Mouse (Mus musculus) cerebellum, postnatal 36 days (tissue): ENCODE data around the gene Ccnl2.

Source experiments
- DNase-seq, 2 experiments: peaks; one replicate each; pipeline ENCODE4 v3.0.0; 2021 to 2022; ENCODE audit warnings: mixed read lengths in 2 of 2

The Ccnl2 gene

DNA sequence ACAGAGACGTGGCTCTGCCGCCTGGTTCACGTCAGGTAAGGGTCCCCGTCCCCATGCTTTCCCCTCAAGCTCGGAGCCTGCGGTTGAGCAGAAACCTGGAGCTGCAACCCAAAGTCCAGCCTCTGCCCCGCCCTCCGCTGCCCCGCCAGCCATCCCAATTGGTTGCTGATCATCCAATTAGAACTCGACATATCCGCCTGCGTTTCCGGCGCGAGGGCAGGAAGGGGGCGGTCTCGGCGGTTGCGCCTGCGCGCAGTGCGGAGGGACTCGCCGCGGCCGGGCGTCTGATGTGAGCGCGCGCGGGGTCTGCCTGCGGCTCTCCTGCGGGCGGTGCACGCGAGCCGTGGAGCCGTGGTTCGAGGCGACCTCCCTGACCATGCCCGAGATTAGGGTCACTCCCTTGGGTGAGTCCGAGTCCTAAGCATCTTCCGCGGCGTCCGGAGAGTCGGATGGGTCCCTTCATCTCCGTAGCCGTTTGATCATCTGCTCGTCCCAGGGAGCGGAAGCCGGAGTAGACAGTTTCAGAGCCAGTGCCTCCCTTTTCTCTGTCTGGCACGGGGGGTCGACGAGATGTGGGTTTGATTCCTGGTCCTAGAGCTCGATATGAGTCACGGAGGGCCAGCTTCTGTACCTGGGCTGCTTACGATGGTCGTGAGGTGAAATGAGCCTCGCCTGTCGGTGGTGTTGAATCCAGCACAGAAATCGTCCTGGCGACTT lies 57.2 kb downstream of the Ccnl2 start, which contains the start of the genes Cptp and Ints11:
TSS of gene Cptp (minus strand) at position 124 of the 717 bp plus-strand sequence.
TSS of gene Ints11 (plus strand) at position 230 of the 717 bp plus-strand sequence.
- peak; percentile 95 to 96 for DNase-seq

DNA sequence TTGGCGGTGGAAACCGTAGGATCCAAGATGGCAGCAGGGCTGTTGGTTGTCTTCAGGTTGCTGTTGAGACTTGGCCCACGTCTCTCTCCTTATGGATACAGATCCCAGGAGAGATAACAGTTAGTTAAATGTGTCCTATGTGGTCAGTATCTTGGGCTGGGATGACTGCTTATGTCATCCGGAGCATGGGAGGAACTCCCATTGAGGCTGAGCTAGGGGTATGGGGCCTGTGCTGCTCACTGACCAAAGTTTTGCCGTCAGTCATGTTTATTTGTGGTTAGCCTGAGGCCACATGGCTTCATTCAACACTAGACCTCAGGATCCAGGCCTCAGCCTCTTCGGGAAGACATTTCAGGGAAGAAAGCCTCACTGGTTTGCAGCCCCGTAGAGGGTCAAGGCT lies 59.1 kb downstream of the Ccnl2 start:
- no peak for DNase-seq
